Mouse (Mus musculus): ENCODE measurements around the gene Serpinb9g.
"Not testable (repeated sequence)": the region's sequence is repeated elsewhere in the genome, so short reads cannot be mapped to it uniquely, and the experiment has no call there.

Serpinb9g gene

DNA sequence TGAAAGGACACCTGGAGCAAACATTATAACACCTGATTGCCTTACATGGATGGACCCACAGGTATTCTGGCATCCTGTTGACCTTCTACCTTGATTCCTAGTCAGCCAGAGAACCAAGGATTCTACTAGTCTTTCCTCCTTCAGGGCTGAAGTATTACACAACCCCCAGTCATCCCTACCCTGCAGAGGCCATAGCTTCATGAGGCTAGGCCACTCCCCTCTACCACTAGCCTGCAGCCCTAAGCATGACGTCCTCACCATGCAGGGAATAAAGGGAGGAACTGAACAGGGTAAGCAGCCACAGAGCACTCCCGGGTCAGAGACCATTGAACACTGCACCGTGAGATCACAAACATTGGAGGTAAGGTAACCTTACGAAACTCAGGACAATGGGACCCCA, at the start of gene Serpinb9g:
TSS of gene Serpinb9g (plus strand) at position 301 of the 400 bp plus-strand sequence.
- in situ Hi-C loops (cut with MboI; ENCODE audit: low pct_unique_long_range_greater_than_20kb in 1 of 2, low sequenced_read_pairs in 2 of 2, unreplicated experiment in 1 of 2): not testable (repeated sequence)

DNA sequence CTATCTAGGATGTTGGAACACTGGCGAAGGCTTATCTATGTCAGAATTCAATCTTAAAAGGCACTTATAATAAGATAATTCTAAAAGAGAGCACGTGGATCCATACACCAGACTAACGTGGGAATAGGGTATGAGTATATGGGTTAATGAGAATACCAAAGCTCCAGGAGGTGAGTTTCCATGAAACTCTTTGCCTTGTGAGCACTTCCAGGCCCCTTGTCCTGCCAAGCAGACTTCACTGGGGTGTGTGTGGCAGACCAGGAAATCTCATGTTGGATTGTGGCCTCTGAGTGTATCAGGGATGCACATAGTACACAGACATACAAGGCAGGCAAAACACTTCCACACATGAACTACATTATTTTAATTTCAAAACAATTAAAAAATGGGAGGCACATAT, 718 bp upstream of the Serpinb9g start:
- in situ Hi-C loops (cut with MboI; ENCODE audit: low pct_unique_long_range_greater_than_20kb in 1 of 2, low sequenced_read_pairs in 2 of 2, unreplicated experiment in 1 of 2): not testable (repeated sequence)

GRCm38 (mm10) chr13:33524629-33525028, 40.0 kb downstream of the Serpinb9g start:
- in situ Hi-C loops (cut with MboI; ENCODE audit: low pct_unique_long_range_greater_than_20kb in 1 of 2, low sequenced_read_pairs in 2 of 2, unreplicated experiment in 1 of 2): no loop called here

GRCm38 (mm10) chr13:33532814-33533213, 48.2 kb downstream of the Serpinb9g start:
- in situ Hi-C loops (cut with MboI; ENCODE audit: low pct_unique_long_range_greater_than_20kb in 1 of 2, low sequenced_read_pairs in 2 of 2, unreplicated experiment in 1 of 2): no loop called here

Measured in mouse embryonic stem cell (cell line).